Mouse (Mus musculus): ENCODE measurements around the gene Krtap28-10. TPM values are rescaled to one million over a fixed set of nuclear protein-coding genes. Genes with fewer than 3 reads are reported as not detected.

The Krtap28-10 gene
- not detected in 2 replicates for polyA plus RNA-seq (2012)

GRCm38 (mm10) chr1:83042380-83042779 lies at the start of gene Krtap28-10:
Gene Krtap28-10, minus strand, starts transcription at chr1:83042480.

GRCm38 (mm10) chr1:83060643-83061042 lies 18.4 kb upstream of the Krtap28-10 start, which contains the start of gene Krtap28-13:
Gene Krtap28-13, plus strand, starts transcription at chr1:83060930.

GRCm38 (mm10) chr1:83059278-83059677 lies 17.0 kb upstream of the Krtap28-10 start, which contains the start of gene A030005K14Rik:
Gene A030005K14Rik, minus strand, starts transcription at chr1:83059378.

GRCm38 (mm10) chr1:83044882-83045427 lies 2.7 kb upstream of the Krtap28-10 start, which contains the start of gene Gm47969:
Gene Gm47969, plus strand, starts transcription at chr1:83044932.

GRCm38 (mm10) chr1:83038109-83038672 lies 4.1 kb downstream of the Krtap28-10 start, which contains the start of gene Slc19a3:
Gene Slc19a3, minus strand, starts transcription at chr1:83038448.

GRCm38 (mm10) chr1:83000306-83000705 lies 42.0 kb downstream of the Krtap28-10 start, which contains the start of gene Gm47959:
Gene Gm47959, plus strand, starts transcription at chr1:83000548.

Other genes with a start within 250 kb of the Krtap28-10 start
- 7.2 and 7.8 TPM in 2 replicates for gene Agfg1, start 203.0 kb downstream of the Krtap28-10 start, polyA plus RNA-seq (2012)
- 0.11 TPM in 1 of 2 replicates, not detected in the other for gene A030005L19Rik, start 129.2 kb downstream of the Krtap28-10 start, polyA plus RNA-seq (2012)
- gene A030014E15Rik, start 117.6 kb downstream of the Krtap28-10 start, polyA plus RNA-seq (2012) = not detected in 2 replicates
- not detected in 2 replicates for gene Gm6217, start 111.1 kb downstream of the Krtap28-10 start, polyA plus RNA-seq (2012)
- not detected in 2 replicates for gene A030003K21Rik, start 99.1 kb downstream of the Krtap28-10 start, polyA plus RNA-seq (2012)
- gene Gm7544, start 86.5 kb downstream of the Krtap28-10 start, polyA plus RNA-seq (2012) = not detected in 2 replicates
- gene Gm47955, start 82.2 kb downstream of the Krtap28-10 start, polyA plus RNA-seq (2012) = not detected in 2 replicates
- not detected in 2 replicates for gene Gm47959, start 41.9 kb downstream of the Krtap28-10 start, polyA plus RNA-seq (2012)
- gene Slc19a3, start 4.0 kb downstream of the Krtap28-10 start, polyA plus RNA-seq (2012) = not detected in 2 replicates
- gene Gm47969, start 2.5 kb upstream of the Krtap28-10 start, polyA plus RNA-seq (2012) = not detected in 2 replicates
- gene A030005K14Rik, start 16.9 kb upstream of the Krtap28-10 start, polyA plus RNA-seq (2012) = not detected in 2 replicates
- not detected in 2 replicates for gene Krtap28-13, start 18.4 kb upstream of the Krtap28-10 start, polyA plus RNA-seq (2012)
- gene Ccl20, start 74.3 kb upstream of the Krtap28-10 start, polyA plus RNA-seq (2012) = not detected in 2 replicates
- not detected in 2 replicates for gene Daw1, start 117.3 kb upstream of the Krtap28-10 start, polyA plus RNA-seq (2012)

All from megakaryocyte-erythroid progenitor cell, adult 5 weeks (primary cell).